Mouse (Mus musculus) layer of hippocampus, adult 9-11 months (tissue): ENCODE measurements around the gene Itpkb.

Experiments used
- DNase-seq: peaks from one replicate; pipeline ENCODE4 v3.0.0; 2022

Gene Itpkb

DNA sequence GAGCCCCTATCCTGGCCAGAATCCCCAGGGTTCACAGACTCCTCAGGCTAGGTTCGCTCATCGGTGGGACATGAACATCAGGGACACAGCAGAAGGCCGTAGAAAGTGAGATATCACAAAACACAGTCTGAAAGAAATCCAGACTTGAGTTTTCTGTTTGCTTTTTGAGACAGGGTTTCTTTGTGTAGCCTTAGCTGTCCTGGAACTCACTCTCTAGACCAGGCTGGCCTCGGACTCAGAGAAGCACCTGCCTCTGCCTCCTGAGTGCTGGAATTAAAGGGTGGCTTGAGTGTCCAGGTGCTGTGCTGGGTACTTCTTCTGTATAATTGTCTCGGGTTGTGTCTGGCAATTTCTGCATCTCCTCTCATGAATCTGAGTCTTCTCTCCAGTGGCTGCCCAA is 14.8 kb downstream of the Itpkb start:
- no peak for DNase-seq

DNA sequence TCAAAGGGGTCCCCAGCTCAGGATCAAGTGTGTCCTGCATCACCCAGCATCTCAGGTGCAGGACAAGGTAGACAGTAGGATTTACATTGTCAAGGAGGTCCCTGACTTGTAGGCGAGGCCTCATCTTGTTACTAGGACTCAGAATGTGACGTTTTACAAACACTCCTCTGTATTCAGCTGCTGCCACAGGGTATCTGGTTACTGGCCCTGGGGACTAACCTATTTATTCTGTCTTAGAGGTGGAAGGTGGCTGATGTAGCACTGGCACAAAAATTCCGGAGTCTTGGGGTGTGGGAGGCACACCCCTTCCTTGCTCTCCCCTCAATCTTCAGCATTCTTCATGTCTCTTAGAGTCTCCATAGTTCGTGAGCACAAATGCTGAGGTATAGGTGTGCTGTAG is 16.8 kb downstream of the Itpkb start:
- DNase-seq, result no peak

- DNase-seq, result no peak
Measured at GRCm38 (mm10) chr1:180347907-180348306, 17.6 kb downstream of the Itpkb start.

DNA sequence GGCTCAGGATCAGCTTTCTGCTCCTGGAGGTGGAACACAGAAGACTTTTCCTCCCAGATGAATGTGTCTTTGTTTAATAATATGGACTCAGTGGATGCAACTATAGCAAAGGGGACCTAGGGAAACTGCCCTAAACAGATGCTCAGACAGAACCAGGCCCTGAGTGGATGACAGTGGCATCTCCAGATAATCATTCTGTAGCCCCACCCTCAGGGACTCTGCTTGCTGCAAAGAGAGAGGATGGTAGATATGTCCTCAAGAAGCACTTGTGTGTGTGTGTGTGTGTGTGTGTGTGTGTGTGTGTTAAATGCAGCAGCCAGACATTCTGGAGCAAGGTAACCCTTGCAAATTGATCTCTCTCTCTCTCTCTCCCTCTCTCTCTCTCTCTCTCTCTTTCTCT is 18.8 kb downstream of the Itpkb start:
- DNase-seq, result no peak

DNA sequence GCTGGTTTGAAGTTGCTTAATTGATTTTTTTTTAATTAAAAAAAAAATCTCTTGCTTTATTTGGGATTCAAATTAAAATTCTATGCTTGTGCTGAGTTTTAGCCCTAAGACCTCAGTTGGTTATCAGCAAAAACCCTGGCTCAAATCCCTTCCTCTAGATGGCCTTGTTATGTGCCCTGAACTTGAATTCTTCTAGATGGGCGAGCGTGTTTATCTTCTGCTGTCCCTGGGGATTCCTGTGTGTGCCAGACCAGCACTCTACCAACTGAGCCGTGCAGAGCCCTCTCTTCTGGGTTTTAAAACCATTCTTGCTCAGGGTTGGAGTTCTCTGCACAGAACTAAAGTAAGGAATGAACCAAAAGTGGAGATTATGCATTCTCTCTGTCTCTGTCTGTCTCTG is 22.0 kb downstream of the Itpkb start:
- DNase-seq, result no peak

DNA sequence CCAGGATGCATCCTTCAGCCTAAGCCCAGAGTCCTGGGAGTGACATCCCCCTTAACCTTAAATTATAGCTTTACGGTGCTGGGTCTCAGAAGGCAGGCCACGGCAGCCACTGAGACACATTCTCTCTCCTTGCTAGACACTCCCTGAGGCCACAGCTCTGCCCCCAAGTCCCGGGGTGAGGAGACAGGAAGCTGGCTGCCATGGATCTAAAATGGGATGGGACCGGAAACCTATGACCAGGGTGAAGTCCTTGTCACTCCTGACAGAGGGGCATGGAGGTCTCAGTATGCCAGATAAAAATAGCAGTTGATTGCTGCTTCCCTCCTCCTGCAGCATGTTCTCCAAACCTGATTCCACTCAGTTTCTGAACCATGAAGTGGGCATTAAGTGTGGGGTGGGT is 23.8 kb downstream of the Itpkb start:
- no peak for DNase-seq

DNA sequence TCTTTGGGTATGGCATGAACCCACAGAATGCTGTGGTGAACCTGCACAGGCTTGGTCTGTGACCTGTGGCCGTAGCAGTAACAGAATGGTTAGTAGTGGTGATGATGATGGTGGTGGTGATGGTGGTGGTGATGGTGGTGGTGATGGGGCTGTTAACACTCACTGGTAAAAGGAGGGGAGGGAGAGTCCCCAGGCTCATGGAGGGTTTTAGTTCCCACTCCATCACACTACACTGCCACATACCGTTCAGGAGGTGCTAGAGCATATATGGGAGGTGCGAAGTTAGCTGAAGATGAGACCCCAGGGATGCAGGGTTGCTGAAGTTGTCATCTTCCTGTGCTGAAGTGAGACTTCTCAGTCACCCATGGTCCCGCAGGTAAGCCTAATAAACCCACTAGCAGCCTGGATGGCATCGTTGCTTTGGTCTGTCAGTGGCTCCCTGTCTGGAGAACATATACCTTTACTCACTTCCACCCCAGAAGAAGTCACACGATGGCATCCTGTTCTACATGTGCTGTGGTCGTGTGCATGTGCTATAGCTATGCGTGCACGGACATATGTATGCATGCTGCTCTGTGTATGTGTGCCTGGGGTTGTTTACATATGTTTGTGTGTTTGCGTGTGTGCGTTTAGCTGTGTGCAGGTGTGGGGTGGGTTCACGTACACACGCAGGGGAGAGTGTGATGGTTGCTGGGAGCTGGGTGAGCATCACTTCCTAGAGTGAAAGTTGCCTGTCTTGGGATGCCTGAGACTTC is 24.9 kb downstream of the Itpkb start:
- no peak for DNase-seq

DNA sequence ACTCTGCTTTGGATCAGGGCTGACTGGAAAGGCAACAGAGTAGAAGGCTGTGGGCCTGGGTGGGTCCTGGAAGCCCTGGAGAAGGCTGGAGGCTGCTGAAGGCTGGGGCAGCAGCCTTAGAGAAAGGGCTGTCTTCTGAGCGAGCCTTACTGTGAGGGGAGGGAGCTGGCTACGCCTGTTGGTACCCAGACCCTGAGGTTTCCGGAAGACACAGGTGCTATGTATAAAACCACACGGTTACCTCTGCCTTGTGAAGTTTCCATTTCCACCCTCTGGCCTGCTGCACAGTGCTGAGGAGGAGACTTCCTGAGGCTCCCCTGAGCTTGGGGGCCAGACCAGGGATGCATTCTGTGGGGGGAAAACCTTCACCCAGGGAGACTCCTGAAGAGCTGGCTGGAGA is 25.9 kb downstream of the Itpkb start:
- DNase-seq, result no peak

GRCm38 (mm10) chr1:180356857-180357256 is 26.6 kb downstream of the Itpkb start:
- no peak for DNase-seq

DNA sequence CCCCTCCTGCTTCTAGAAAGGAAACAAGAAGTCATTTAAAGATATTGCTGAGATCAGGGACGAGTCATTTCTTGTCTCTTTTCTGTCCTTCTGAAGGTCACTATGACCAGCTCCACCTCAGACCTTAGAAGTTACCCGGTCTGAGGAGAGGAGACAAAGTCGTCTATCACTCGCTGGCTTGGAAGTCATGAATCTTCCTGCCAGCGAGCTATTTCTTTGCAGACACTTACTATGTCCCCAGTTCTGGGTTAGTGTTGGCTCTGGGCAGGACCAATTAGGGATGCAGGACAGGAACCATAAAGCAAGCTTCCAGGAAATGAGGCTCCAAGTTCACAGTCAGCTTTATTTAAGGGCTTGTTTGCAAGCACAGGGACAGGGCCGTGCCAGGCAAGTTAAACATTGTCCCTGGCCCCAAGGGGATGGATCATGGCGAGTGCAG is 27.6 kb downstream of the Itpkb start:
- DNase-seq, result no peak

DNA sequence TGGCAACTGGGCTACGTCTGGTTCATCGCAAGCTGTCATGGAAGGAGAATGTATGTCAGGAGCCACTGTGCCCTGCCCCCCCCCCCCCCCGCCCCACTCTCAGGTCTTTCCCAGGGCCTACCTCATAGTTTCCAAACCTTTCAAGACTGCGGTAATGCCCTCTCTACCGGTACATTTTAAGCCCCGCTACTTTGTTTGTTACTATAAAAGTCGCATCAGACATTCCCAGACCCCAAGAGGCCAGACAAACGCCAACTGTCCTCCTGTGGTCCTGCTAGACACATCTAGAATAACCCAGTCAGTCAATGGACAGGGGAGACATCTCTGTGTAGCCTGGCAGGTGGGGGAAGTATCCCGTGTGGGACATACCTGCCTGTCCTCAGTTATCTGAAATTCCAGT is 28.2 kb downstream of the Itpkb start:
- DNase-seq, result no peak

- DNase-seq, result no peak
Measured at GRCm38 (mm10) chr1:180359311-180359710, 29.0 kb downstream of the Itpkb start.

GRCm38 (mm10) chr1:180362176-180362575 is 31.9 kb downstream of the Itpkb start:
- no peak for DNase-seq

GRCm38 (mm10) chr1:180362844-180363243 is 32.6 kb downstream of the Itpkb start:
- DNase-seq, result no peak

- DNase-seq, result no peak
Measured at GRCm38 (mm10) chr1:180363317-180363716, 33.0 kb downstream of the Itpkb start.

DNA sequence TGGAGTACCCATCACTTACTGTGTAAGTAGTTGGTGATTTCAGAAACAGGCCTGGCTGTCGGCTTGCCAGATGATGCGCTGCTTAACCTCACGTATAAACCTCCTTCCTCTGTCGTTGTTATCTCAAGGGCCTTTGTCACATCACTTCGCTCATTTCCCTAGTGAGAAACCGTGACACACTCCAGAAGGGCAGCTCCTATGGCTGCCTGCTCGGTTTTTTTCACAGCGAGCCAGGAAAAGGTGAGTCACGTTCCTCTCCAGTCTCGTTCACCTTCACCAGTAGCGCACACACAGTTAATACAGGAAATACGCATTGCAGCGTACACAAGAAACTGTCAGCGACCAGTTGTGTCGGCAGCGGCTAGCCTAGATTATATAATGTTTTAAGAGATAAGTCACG is 33.7 kb downstream of the Itpkb start:
- DNase-seq, result no peak

DNA sequence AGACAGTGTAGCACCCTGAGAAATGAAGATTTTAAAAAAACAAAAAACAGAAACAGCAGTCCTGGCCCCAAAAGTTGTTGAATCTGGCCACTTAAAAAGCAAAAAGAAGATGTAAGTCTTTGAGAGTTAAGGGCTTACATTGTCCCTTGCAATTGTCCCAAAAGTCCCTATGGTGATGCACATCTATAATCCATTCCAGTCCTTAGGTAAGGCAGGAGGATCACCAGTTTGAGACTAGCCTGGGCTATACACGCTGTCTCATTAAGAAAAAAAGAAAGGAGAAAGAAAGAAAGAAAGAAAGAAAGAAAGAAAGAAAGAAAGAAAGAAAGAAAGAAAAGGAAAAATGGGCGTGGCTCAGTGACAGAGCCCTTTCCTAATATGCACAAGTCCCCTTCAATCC is 34.4 kb downstream of the Itpkb start:
- DNase-seq, result no peak

DNA sequence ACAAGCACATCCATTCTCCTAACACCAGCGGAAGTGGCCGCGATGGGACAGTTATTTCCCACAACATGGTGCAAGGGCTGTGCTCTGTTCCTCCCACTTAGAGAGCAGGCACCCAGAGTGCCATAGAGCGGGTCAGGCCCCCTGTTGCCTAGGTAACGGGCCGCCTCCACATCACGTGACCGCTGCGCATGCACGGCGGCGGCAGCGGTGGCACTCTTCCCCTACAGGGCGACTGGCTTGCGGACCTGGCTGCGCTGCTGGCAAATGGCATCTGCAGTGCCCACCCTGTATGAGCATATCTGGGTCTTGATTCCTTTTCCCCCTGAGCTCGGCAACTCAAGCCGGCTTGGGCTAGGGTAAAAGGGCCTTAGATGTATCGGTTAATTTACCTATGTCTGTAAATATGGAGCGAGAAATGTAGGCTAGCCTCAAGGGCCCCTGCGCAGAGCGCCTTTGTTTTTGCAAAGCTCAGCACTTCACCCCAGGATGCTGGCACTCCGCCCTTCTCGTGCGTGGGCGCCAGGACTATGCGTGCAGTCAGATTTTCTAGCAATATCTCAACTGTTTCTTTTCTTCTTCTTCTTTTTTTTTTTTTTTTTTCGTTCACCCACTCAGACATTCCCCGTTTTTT is 35.0 kb downstream of the Itpkb start:
- DNase-seq, result peak; percentile 95

DNA sequence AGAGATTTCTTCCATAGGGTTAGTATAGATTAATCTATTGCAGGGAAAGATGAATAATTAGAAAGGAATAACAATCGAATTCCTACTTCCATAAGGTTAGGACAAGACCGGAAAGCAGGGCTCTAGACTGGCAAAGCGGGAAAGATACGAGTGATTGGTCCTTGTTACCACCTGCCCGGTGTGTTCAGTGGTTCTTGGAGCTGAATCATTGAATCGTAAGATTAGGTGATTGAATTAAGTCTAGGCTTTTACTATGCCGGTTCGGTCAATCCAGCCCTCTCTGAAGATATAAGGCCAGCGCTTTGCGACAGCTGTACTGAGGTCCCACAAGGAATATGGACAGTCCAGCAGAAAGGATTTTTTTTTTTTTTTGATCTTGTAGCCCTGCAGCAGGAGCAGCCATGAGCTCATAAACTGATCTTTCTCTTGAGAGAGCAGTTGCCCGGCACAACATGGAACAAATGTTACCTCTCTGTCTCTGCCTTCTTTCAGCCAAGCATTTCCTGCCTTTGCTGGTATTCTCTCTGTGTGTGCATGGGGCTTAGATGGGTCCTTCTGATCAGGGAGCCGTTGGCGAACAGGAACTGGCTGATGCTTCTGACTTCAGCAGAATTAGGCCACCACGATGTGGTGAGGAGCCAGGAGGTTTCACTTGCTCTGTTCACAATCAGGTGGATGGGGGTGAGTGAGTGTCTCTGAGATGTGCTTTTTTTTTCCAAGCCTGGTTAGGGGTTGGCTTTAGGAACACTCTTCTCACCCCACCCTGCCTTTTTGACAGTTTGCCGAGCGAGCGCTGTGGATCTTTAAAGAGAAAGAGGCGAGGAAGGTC is 35.9 kb downstream of the Itpkb start:
- no peak for DNase-seq

DNA sequence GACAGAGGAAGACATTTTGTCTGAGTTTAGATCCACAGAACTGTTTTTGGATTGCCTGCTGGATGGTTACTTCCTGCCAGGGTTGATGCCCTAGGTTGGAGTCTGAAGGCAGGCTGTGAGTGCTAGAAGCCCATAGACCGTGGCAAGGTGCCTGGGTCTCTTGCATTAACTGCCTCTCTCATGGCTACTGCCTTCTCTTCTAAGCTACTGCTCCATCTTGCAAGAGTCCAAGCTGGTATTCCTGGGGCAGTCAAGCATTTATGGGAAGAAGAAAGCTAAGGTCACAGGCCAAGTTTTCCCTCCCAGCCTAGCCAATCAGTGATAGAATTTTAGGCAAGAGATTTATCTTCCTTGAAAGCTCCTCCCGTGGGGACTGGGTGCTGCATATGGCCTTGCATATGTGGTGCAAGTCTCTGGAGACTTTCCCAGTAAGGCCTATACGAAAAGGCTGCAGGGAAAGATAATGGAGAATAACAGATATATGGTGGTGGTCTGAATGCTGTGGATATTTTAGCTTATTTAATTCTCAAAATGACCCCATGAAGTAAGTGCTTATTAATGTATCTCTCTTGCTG is 36.8 kb downstream of the Itpkb start:
- DNase-seq, result no peak

DNA sequence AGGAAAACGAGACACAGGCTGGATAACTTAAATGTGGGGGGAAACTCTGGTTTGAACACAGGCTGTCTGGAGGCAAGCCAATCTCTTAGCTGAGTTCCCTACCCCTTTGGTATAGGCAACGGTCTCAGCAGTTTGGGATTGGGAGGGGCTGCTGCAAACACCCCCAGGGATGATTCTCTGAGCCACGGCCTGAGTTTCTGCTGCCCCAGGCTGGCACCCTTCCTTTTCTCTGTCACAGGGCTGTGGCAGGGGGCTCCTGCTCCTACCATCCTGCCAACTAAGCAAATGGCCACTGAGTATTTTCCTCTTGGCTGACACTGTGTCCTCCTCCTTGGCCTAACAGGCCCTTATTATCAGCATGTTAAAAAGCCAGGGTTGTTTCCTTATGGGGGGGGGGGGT is 37.3 kb downstream of the Itpkb start:
- DNase-seq, result no peak

DNA sequence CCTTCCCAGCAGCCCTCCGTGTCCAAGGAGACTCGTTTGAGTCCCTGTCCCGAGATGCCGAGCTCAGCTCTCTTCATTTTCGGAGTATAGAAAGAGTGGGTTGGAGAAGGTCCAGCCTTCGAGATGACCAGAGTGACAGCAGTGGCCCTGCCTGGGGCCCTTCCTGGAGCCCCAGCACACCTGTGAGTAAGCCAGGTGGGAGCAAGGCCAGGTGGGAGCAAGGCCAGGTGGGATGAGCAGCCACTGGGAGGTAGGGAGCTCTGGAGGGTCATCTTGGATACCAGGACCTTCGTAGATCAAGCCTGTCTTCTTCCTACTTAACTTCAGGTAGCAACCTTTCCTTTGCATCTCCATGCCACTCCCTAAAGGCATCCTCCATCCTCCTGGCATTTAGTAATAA is 37.8 kb downstream of the Itpkb start:
- no peak for DNase-seq

GRCm38 (mm10) chr1:180368646-180369045 is 38.4 kb downstream of the Itpkb start:
- no peak for DNase-seq
